In genomic region chr7:117381188-117381981, GRCm38 (mm10) we compare ENCODE assay signal across 8 mouse cellular contexts. TPM values are rescaled to one million over a fixed set of nuclear protein-coding genes. Genes with fewer than 3 reads are reported as not detected.
DNase-seq lines count a peak whose midpoint lies in the region; ATAC-seq and TF ChIP-seq lines count a peak whose summit lies in the region.

No protein-coding gene starts in this region.

- peak overlapping the region; percentile 84 for H3K9ac ChIP-seq in embryonic facial prominence, embryonic 13.5 days
- H3K9ac ChIP-seq in liver, adult 2 months (ENCODE audit: low read depth, low read length): peak overlapping the region; percentile 51

- H3K4me1 ChIP-seq in embryonic facial prominence, embryonic 13.5 days: peaks cover 17% of the 10 kb centered on the region
- no peaks in the 10 kb centered on the region for H3K4me1 ChIP-seq in liver, adult 2 months (ENCODE audit: control insufficient read depth, insufficient read depth, low read length)

- peak overlapping the region; percentile 87 for H3K4me2 ChIP-seq in embryonic facial prominence, embryonic 13.5 days

- TF ChIP-seq CTCF in liver, adult 2 months (IDR thresholded peaks at IDR 0.05; ENCODE audit: low read depth, low read length): no peak

- H3K27ac ChIP-seq in embryonic facial prominence, embryonic 13.5 days: peak overlapping the region; percentile 83
- H3K27ac ChIP-seq in liver, adult 2 months (replicated peaks; ENCODE audit: insufficient read depth, low read depth, low read length): no peak overlapping the region

- H3K36me3 ChIP-seq in embryonic facial prominence, embryonic 13.5 days: no peaks in the 10 kb centered on the region
- H3K36me3 ChIP-seq in liver, adult 2 months (ENCODE audit: control insufficient read depth, insufficient read depth, low read length): no peaks in the 10 kb centered on the region

- peaks cover 39% of the 10 kb centered on the region for H3K27me3 ChIP-seq in embryonic facial prominence, embryonic 13.5 days
- peaks cover 15% of the 10 kb centered on the region for H3K27me3 ChIP-seq in liver, adult 2 months (ENCODE audit: control insufficient read depth, insufficient read depth, low read length)

- peak overlapping the region; percentile 79 for H3K4me3 ChIP-seq in embryonic facial prominence, embryonic 13.5 days
- H3K4me3 ChIP-seq in liver, adult 2 months (ENCODE audit: insufficient read depth, low read depth, low read length): peak overlapping the region; percentile 69

- TF ChIP-seq POLR2A in liver, adult 2 months (IDR thresholded peaks at IDR 0.05; ENCODE audit: extremely low read depth, insufficient read depth, low read length): no peak

- under 1% methylated on average over 54 of the region's 64 CpGs for WGBS in embryonic facial prominence, embryonic 13.5 days
- 1% methylated on average over 62 of the region's 64 CpGs for WGBS in liver, adult 2 months

- DNase-seq in adrenal gland, adult 8-10 months: peak; percentile 30
- DNase-seq in adrenal gland, adult (ENCODE audit: inconsistent age in 2 of 2, low spot score in 1 of 2): no peak
- peak; percentile 18 for DNase-seq in T-cell, adult 2 months (ENCODE audit: low spot score)
- DNase-seq in heart, postnatal 4 days: peak; percentile 60
- DNase-seq in liver, adult 2 months (ENCODE audit: extremely low read depth, low read depth, low spot score): no peak
- peak; percentile 56 for DNase-seq in naive thymus-derived CD4-positive, alpha-beta T cell, adult 2 months (ENCODE audit: low read depth)
- peak; percentile 35 to 42 for DNase-seq in thymus, adult 18-20 months

- no peaks in the 10 kb centered on the region for H3K9me3 ChIP-seq in embryonic facial prominence, embryonic 13.5 days

- peak; percentile 50; the same call in 1 of the 2 replicates for ATAC-seq in embryonic facial prominence, embryonic 13.5 days (ENCODE audit: insufficient number of reproducible peaks, insufficient read depth, low FRiP score, low TSS enrichment, low read depth)

- H3K79me2 ChIP-seq in liver, adult 2 months (ENCODE audit: control insufficient read depth, insufficient read depth, low read length): no peaks in the 10 kb centered on the region

RNA-seq across cellular contexts. Expression of gene Xylt1, which starts 0.6 kb away (rescaled TPM):
- total RNA-seq in adrenal gland, adult 8-10 months (2022): 10 to 100 TPM in 1 of 4 experiments, 1 to 10 TPM in 3; 7.4 to 13.4 (median 9.1) TPM
- polyA plus RNA-seq in embryonic facial prominence, embryonic 13.5 days (2015; fragmentation: Nextera tagmentation; extraction: Ambion mirVana): 2.5 and 3.9 TPM in 2 replicates
- total RNA-seq in heart, postnatal 4 days (2021): 1 to 10 TPM; 6.5 to 6.9 TPM
- 0.07 and 0.09 TPM in 2 replicates for total RNA-seq in liver, adult 2 months (2014; rRNA removed)
- 0.11 and 0.18 TPM in 2 replicates for polyA plus RNA-seq in liver, adult 2 months (2012; rRNA removed)

Comparison
In these comparisons a context has a peak if more than half of its experiments do, and no peak if none do; other contexts are left out.
1. DNase-seq: peak in adrenal gland, adult 8-10 months (single experiment), T-cell, adult 2 months (single experiment), heart, postnatal 4 days (single experiment), naive thymus-derived CD4-positive, alpha-beta T cell, adult 2 months (single experiment) and thymus, adult 18-20 months (2 of 2); none in adrenal gland, adult (0 of 2) and liver, adult 2 months (single experiment).